ENCODE assay signal across 20 mouse cellular contexts in genomic region chr16:44017707-44018106, GRCm38 (mm10). TPM values are rescaled to one million over a fixed set of nuclear protein-coding genes. Genes with fewer than 3 reads are reported as not detected.
A peak's percentile ranks its signal among the peaks of the same experiment; 100 is the strongest.
DNase-seq lines count a peak whose midpoint lies in the region; ATAC-seq lines count a peak whose summit lies in the region.
"Had no signal": no experiment of that assay in that cellular context is flagged by ENCODE, and none has a peak within 500 bp of the region (broad histone marks: within the 10 kb centered on the region; RNA-seq: fewer than 3 reads in every experiment).

No protein-coding gene starts in this region.

- 77% methylated on average over 4 of the region's 4 CpGs for WGBS in heart, embryonic 10.5 days
- 60% methylated on average over 4 of the region's 4 CpGs for WGBS in liver, embryonic 12.5 days (ENCODE audit: insufficient replicate concordance)
- 77% methylated on average over 4 of the region's 4 CpGs for WGBS in liver, embryonic 11.5 days
- WGBS in liver, embryonic 15.5 days (ENCODE audit: insufficient replicate concordance) = 56% methylated on average over 4 of the region's 4 CpGs

- no peaks in the 10 kb centered on the region for H3K27me3 ChIP-seq in heart, embryonic 10.5 days (ENCODE audit: insufficient read depth, poor library complexity, severe bottlenecking)
- no peaks in the 10 kb centered on the region for H3K27me3 ChIP-seq in liver, embryonic 12.5 days (replicated peaks)
- H3K27me3 ChIP-seq in liver, embryonic 11.5 days (replicated peaks; ENCODE audit: control insufficient read depth, insufficient read depth, low read length) = no peaks in the 10 kb centered on the region
- H3K27me3 ChIP-seq in liver, embryonic 15.5 days = no peaks in the 10 kb centered on the region
- H3K27me3 ChIP-seq: CH12.LX; forebrain, embryonic 13.5 days; heart, embryonic 12.5 days; hindbrain, embryonic 15.5 days had no signal

- H3K4me3 ChIP-seq in heart, embryonic 10.5 days = no peak overlapping the region
- no peak overlapping the region for H3K4me3 ChIP-seq in liver, embryonic 12.5 days
- no peak overlapping the region for H3K4me3 ChIP-seq in liver, embryonic 11.5 days (ENCODE audit: low read depth, low read length)
- no peak overlapping the region for H3K4me3 ChIP-seq in liver, embryonic 15.5 days (replicated peaks)
- H3K4me3 ChIP-seq: embryonic facial prominence, embryonic 10.5 days; forebrain, embryonic 13.5 days; heart, adult 2 months; heart, embryonic 12.5 days; hindbrain, embryonic 15.5 days had no signal

- no peaks in the 10 kb centered on the region for H3K9me3 ChIP-seq in heart, embryonic 10.5 days
- no peaks in the 10 kb centered on the region for H3K9me3 ChIP-seq in liver, embryonic 12.5 days (replicated peaks)
- H3K9me3 ChIP-seq in liver, embryonic 11.5 days (ENCODE audit: control insufficient read depth, low read length) = no peaks in the 10 kb centered on the region
- H3K9me3 ChIP-seq in liver, embryonic 15.5 days (replicated peaks) = no peaks in the 10 kb centered on the region
- H3K9me3 ChIP-seq: embryonic facial prominence, embryonic 10.5 days; forebrain, embryonic 13.5 days; hindbrain, embryonic 15.5 days had no signal

- H3K4me2 ChIP-seq in liver, embryonic 12.5 days = peak overlapping the region; percentile 68
- H3K4me2 ChIP-seq in liver, embryonic 11.5 days = no peak overlapping the region; the same call in 1 of the 2 replicates
- H3K4me2 ChIP-seq in liver, embryonic 15.5 days = no peak overlapping the region
- H3K4me2 ChIP-seq: forebrain, embryonic 13.5 days; hindbrain, embryonic 15.5 days had no signal

- intact Hi-C loops in heart, postnatal 25 days (cut with DNase I) = no loop called here

- ATAC-seq in liver, embryonic 12.5 days = peak; percentile 1; the same call in 1 of the 2 replicates
- no peak for ATAC-seq in liver, embryonic 11.5 days (replicated peaks; ENCODE audit: low FRiP score)
- ATAC-seq in liver, embryonic 15.5 days (ENCODE audit: insufficient read depth) = no peak
- no peak for ATAC-seq in CD4-positive, CD25-positive, alpha-beta regulatory T cell, adult 4 months
- ATAC-seq: forebrain, embryonic 13.5 days; forebrain, postnatal 0 days had no signal

- H3K9ac ChIP-seq in liver, embryonic 12.5 days = peak overlapping the region; percentile 27; the same call in 1 of the 2 replicates
- H3K9ac ChIP-seq in liver, embryonic 11.5 days (ENCODE audit: low read depth, low read length) = no peak overlapping the region
- no peak overlapping the region for H3K9ac ChIP-seq in liver, embryonic 15.5 days
- H3K9ac ChIP-seq: forebrain, embryonic 13.5 days; forebrain, postnatal 0 days; heart, embryonic 12.5 days; hindbrain, embryonic 15.5 days had no signal

- 0 out of 2 replicates have a peak overlapping the region, but pooled peaks have one; percentile 64 for H3K27ac ChIP-seq in heart, embryonic 10.5 days
- peak overlapping the region; percentile 88 for H3K27ac ChIP-seq in liver, embryonic 12.5 days
- no peak overlapping the region for H3K27ac ChIP-seq in liver, embryonic 11.5 days (ENCODE audit: low read depth, low read length)
- peak overlapping the region; percentile 86; the same call in 1 of the 2 replicates for H3K27ac ChIP-seq in liver, embryonic 15.5 days (replicated peaks)
- H3K27ac ChIP-seq: embryonic facial prominence, embryonic 10.5 days; forebrain, embryonic 13.5 days; heart, adult 2 months; hindbrain, embryonic 15.5 days had no signal

- DNase-seq in heart, embryonic 10.5 days (ENCODE audit: low spot score) = no peak
- no peak for DNase-seq in heart, postnatal 25 days (ENCODE audit: low spot score)
- no peak for DNase-seq in liver, embryonic 11.5 days (ENCODE audit: low spot score)
- DNase-seq in cerebellum, adult 18-20 months = no peak
- DNase-seq: adrenal gland, adult 2 months; adrenal gland, postnatal 25 days; cerebellum, adult 2 months; cerebellum, postnatal 10 days; forebrain, postnatal 0 days; gastrocnemius, postnatal 14 days; heart, adult 2 months; heart, postnatal 36 days had no signal

- peaks cover 16% of the 10 kb centered on the region; the same call in 1 of the 2 replicates for H3K4me1 ChIP-seq in heart, embryonic 10.5 days
- H3K4me1 ChIP-seq in liver, embryonic 12.5 days = peaks cover 55% of the 10 kb centered on the region
- peaks cover 17% of the 10 kb centered on the region for H3K4me1 ChIP-seq in liver, embryonic 11.5 days (replicated peaks; ENCODE audit: control insufficient read depth, insufficient read depth, low read length)
- peaks cover 39% of the 10 kb centered on the region for H3K4me1 ChIP-seq in liver, embryonic 15.5 days (replicated peaks)
- H3K4me1 ChIP-seq: forebrain, embryonic 13.5 days; hindbrain, embryonic 15.5 days had no signal

- no peaks in the 10 kb centered on the region for H3K36me3 ChIP-seq in heart, embryonic 10.5 days
- no peaks in the 10 kb centered on the region for H3K36me3 ChIP-seq in liver, embryonic 12.5 days
- H3K36me3 ChIP-seq in liver, embryonic 11.5 days (ENCODE audit: control insufficient read depth, insufficient read depth, low read length) = no peaks in the 10 kb centered on the region
- H3K36me3 ChIP-seq in liver, embryonic 15.5 days (replicated peaks) = no peaks in the 10 kb centered on the region
- H3K36me3 ChIP-seq: embryonic facial prominence, embryonic 10.5 days; heart, embryonic 12.5 days; hindbrain, embryonic 15.5 days had no signal

RNA-seq across cellular contexts. Expression of gene Zdhhc23, which starts 38.1 kb away (rescaled TPM):
- 1.2 TPM in 2 replicates for polyA plus RNA-seq in heart, embryonic 10.5 days (2016; fragmentation: Nextera tagmentation; extraction: Ambion mirVana)
- under 1 TPM; 0.28 to 0.52 TPM for total RNA-seq in heart, postnatal 25 days (2021)
- polyA plus RNA-seq in liver, embryonic 12.5 days (2016; fragmentation: Nextera tagmentation; extraction: Ambion mirVana) = 0.48 and 0.66 TPM in 2 replicates
- 0.88 and 1.4 TPM in 2 replicates for polyA plus RNA-seq in liver, embryonic 11.5 days (2014; fragmentation: Nextera tagmentation; extraction: Ambion mirVana)
- 0.18 and 0.20 TPM in 2 replicates for polyA plus RNA-seq in liver, embryonic 15.5 days (2015; fragmentation: Nextera tagmentation; extraction: Ambion mirVana)
- 1 to 10 TPM; 2.5 to 3.3 TPM for polyA plus RNA-seq in CD4-positive, CD25-positive, alpha-beta regulatory T cell, adult 4 months (2017; shearing (Covaris generic))

RNA-seq across cellular contexts. Expression of gene Gramd1c, which starts 45.4 kb away (rescaled TPM):
- polyA plus RNA-seq in heart, embryonic 10.5 days (2016; fragmentation: Nextera tagmentation; extraction: Ambion mirVana) = 8.1 and 8.4 TPM in 2 replicates
- under 1 TPM; 0.39 to 0.73 TPM for total RNA-seq in heart, postnatal 25 days (2021)
- 3.4 and 3.7 TPM in 2 replicates for polyA plus RNA-seq in liver, embryonic 12.5 days (2016; fragmentation: Nextera tagmentation; extraction: Ambion mirVana)
- polyA plus RNA-seq in liver, embryonic 11.5 days (2014; fragmentation: Nextera tagmentation; extraction: Ambion mirVana) = 4.6 and 5.5 TPM in 2 replicates
- 2.8 and 2.9 TPM in 2 replicates for polyA plus RNA-seq in liver, embryonic 15.5 days (2015; fragmentation: Nextera tagmentation; extraction: Ambion mirVana)
- polyA plus RNA-seq in CD4-positive, CD25-positive, alpha-beta regulatory T cell, adult 4 months (2017; shearing (Covaris generic)) = 1 to 10 TPM; 4.7 to 6.0 TPM
